Mouse (Mus musculus) embryonic stem cell, embryonic (primary cell): Measurements from ENCODE around the gene Tnrc18.

ENCODE experiments used
- CTCF ChIA-PET, 4 experiments: fragments of 300-600 bp in 2 of 4; fragments of 350-600 bp in 2 of 4; sonication (Branson Sonifier 250); formaldehyde crosslinking; loops; one replicate each; lab custom pipeline; 2022; ENCODE audit warnings: inconsistent platforms in 2 of 4; lab: Charles Lee
- POLR2A ChIA-PET, 4 experiments: fragments of 300-600 bp in 2 of 4; fragments of 350-600 bp in 2 of 4; sonication (Branson Sonifier 250); formaldehyde crosslinking; loops; one replicate each; lab custom pipeline; 2022; ENCODE audit warnings: antibody characterized with exemption in 4 of 4, inconsistent platforms in 1 of 4; lab: Charles Lee

The Tnrc18 gene

GRCm38 (mm10) chr5:142688866-142689265 lies 128.6 kb downstream of the Tnrc18 start:
- ChIA-PET CTCF (interaction anchor here (0.5 to 1.2 kb wide), 5 partner anchors 29 to 1928 kb away, joined by 3 to 4 read pairs (median 3); no protein-coding TSS in a partner anchor), POLR2A (interaction anchor here in 2 of 4 experiments (0.6 to 1.7 kb wide), 3 partner anchors 14 to 314 kb away, joined by 3 to 4 read pairs (median 4); no protein-coding TSS in a partner anchor)

DNA sequence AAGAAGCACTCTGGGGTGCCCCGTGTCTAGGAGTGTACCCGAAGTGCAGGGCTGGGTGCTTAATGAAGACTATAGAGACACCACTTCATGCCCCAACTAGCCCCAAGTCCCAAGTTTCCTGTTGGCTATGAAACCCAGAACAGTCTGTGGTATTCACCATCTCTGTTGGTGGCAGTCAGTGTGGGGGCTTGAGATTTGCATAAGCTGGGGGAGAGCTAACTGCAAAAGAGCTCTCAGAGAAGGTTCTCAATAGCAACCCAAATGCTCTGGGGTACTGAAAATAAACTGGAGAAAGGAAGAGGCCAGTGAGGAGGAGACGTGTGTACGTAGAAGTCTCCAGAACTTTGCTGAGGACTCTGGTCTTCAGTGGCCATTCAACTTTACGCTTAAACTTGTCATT lies 134.9 kb downstream of the Tnrc18 start:
- CTCF ChIA-PET = no interaction called here
- POLR2A ChIA-PET = interaction anchor here in 1 of 4 experiments (0.5 kb wide), 1 partner anchor 11 kb away, joined by 3 read pairs; no protein-coding TSS in a partner anchor

DNA sequence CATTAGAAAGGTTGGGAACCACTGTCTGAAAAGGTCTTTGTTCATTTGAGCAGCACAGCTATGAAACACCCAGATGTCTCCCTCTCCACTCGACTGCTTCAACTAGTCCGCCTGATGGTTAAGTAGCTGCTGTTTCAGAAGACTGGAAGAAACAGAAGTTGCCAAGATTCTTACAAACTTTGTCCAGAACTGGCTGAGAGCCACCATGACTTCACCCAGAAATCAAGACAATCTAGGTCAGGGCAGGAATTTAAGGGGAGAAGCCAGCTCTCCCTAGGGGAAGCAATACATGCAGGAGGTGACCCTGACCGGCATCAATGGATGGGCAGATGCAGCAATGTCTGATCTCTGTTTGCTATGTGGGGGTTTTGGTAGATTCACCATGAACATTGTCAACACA lies 135.6 kb downstream of the Tnrc18 start:
- ChIA-PET POLR2A (no interaction called here), CTCF (no interaction called here)

- CTCF ChIA-PET = interaction anchor here in 1 of 4 experiments (0.6 kb wide), 1 partner anchor 37 kb away, joined by 3 read pairs; no protein-coding TSS in a partner anchor
- POLR2A ChIA-PET = interaction anchor here in 1 of 4 experiments (0.7 to 2.1 kb wide), 2 partner anchors 10 to 156 kb away, joined by 3 to 5 read pairs; no protein-coding TSS in a partner anchor
Measured at GRCm38 (mm10) chr5:142679065-142679464, 138.4 kb downstream of the Tnrc18 start.

DNA sequence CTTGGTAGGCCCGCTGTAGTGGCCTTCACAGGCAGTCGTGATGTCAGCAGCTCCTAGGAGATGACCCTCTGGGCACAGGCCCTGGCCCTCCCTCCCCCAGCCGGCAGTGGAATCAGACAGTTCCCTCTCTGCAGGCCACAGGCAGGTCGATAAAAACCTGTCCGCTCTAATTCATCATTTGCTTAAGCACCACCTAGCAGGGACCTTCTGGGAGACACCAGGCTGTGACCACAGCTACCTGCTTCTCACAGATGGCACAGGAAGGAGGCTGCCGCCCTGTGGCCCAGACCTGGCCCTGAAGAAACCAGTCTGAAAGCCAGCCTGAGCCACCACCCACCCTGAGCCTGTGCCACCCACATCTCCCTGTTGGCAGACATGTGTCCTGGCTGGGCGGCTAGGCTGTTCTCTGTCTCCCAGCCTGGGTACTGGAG lies 139.3 kb downstream of the Tnrc18 start:
- POLR2A ChIA-PET = interaction anchor here in 1 of 4 experiments (0.7 to 1.4 kb wide), 2 partner anchors 9 to 157 kb away, joined by 3 to 4 read pairs; no protein-coding TSS in a partner anchor
- CTCF ChIA-PET = interaction anchor here in 2 of 4 experiments (1.1 to 1.2 kb wide), 2 partner anchors 14 to 40 kb away, joined by 3 read pairs; partner anchors contain the start of gene Slc29a4 (in 1 of the 2)
